Mouse (Mus musculus): ENCODE measurements around the gene Fndc1.
A peak's percentile ranks its signal among the peaks of the same experiment; 100 is the strongest.

Fndc1 gene

DNA sequence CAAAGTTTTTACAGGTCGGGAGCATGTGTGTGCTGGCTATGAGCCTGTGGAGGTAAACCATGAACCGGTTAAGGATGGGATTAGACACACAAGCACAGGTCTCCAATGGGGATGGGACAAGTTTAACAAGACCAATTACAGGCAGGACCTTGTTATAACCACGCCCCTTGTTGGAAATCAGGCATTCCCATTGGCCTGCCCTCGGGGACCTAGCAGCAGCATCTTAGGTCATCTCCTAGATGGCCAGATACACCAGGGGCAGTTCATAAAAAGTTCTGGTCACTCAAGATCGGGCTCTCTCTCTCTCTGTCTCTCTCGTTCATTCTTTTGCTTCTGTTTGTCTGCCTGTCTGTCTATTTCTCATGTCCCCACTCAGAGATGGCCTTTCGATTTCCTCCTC is 6.9 kb downstream of the Fndc1 start:
- DNase-seq (ENCODE audit: low read depth, low spot score) = no peak

DNA sequence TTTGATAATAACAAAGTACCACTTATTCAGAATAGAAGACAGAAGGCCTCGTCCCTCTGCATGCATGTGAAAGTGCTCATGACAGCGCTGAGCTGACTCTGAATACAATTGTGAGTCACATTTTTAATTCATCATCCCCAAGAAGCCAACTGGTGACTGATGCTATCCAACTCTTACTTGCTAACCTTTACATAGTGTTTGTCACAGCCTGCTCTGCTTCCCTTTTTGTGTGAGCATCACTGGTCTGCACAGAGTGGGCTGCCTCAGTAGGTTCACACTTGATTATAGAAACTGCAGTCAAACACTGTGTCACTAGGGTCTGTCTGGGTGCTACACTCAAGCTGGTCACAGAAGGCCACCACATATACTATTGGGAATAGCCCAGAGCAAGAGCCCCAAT is 10.5 kb downstream of the Fndc1 start:
- no peak for DNase-seq (ENCODE audit: low read depth, low spot score)

DNA sequence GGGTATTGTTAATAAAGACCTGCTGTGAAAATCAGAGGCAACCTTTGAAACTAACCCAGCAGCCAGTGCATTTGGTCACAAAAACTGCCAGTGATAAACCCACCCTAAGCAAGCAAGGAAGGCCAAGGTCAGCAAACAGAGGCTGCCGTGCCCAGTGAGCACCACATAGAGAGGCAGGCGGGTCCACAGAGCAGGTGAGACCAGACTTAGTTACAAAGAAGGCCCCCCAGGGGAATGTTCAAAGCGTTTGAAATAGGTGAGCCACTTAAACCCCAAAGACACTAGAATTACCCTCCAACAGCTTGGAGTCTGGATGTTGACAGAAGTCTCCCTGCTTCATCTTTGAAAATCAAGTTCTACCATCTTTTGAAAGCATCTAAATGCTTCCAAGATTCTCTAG is 12.7 kb downstream of the Fndc1 start:
- no peak for DNase-seq (ENCODE audit: low read depth, low spot score)

DNA sequence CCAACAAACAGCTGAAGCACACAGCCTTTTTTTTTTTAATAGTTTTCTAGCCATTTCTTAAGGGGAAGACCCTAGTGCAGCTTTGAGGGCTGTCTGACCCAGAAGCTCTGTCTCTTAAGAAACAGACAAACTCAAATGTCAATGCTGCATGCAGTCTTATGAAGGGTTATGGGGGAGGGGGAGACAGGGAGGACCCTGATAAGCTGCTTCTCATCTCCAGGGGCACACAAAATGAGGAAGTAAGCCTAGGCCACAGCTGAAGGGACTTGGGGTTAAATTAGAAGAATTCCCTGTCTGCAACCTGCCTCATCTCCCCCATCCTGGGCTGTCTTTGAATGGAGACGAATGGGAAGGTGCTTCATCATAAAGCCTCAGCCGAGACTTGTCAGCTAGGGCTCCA is 19.1 kb downstream of the Fndc1 start:
- DNase-seq (ENCODE audit: low read depth, low spot score) = peak; percentile 44

DNA sequence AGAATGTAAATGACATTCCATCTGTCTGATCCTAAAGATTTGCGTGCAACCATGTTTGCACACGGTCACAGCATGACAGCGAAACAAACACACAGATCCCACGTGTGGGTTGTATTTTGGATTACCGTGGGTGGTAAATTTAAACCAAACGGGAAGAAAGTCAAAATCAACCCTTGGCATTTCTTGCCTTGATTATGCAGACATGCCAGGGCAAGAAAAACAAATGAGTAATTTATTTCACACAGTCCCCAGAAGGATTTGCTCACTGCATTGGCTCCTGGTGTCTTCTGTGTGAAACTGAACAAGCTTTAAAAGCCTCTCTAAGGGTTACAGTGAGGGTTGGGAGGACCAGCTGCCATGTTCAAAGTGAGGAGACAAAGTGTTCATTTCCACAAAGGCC is 22.0 kb downstream of the Fndc1 start:
- no peak for DNase-seq (ENCODE audit: low read depth, low spot score)

DNA sequence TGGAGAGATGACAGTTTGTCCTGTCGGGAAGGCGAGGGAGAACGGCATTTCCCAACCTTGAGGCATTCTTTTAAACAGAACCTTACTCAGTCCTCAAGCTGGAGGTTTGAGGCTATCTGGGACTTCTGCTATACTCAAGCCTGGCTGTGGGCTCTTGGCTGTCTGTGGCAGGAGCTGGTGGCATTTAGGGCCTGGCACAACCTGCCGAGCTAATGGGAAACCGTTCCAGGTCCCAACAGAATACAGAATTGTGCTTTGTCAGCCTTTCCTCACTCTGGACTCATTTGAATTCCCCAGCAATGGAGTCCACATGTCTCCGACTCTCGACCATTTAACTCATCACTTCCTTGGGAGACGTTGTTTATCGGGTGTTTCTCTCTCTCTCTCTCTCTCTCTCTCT is 24.6 kb downstream of the Fndc1 start:
- no peak for DNase-seq (ENCODE audit: low read depth, low spot score)

DNA sequence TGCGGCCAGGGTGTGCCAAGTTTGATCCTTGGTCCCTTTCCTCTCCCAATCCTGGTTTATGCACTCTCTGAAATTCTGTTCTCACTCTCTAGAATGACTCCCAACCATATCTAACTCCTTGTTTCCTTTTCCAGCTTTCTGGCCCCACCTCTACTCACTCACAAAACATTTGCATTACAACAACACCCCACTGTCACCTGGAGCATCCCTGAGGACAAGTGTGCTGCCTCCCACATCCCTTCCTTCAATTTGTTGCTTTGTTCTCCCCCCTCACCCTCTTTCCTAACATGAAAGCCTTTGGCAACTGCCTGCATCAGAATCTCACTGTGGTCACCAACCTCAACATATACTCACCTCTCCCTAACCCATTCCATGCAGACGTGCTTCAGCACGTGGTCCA is 27.2 kb downstream of the Fndc1 start:
- no peak for DNase-seq (ENCODE audit: low read depth, low spot score)

DNA sequence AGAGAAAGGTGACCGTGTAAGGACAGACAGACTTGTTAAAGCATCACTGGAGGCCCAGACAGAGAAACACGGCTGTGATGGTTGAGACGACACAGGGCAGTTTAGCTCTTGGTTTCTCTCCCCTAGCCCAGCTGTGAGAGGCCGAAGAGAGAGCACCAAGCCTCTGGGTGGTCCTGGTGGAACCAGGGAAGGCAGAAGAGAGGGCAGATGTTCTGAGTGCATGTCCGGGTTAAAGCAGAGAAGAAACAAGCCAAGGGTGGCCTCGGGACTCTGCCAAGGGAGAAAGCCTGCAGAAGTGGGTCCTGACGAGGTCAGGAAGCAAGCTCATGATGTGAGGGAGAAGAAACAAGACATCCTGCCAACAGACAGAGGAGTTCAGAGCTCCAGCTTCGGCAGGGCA is 31.5 kb downstream of the Fndc1 start:
- no peak for DNase-seq (ENCODE audit: low read depth, low spot score)

DNA sequence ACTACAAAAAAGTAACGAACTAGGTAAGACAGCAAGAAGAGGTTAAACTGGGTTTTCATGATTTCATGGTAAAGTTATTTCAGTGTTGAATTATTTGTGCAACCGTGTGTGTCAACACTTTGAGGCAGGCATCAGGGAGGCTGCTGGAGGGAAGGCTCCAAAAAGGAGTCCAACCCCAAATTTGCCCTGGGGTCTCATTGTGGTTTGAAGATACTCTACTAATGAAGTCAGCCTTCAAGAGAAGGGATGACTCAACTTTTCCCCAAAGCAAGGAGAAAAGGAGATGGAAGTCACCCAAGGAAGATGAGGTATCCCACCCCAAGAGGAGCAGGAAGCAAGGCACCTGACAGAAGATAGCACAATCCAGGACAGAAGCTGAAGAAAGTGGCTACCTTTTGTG is 31.9 kb downstream of the Fndc1 start:
- no peak for DNase-seq (ENCODE audit: low read depth, low spot score)

DNA sequence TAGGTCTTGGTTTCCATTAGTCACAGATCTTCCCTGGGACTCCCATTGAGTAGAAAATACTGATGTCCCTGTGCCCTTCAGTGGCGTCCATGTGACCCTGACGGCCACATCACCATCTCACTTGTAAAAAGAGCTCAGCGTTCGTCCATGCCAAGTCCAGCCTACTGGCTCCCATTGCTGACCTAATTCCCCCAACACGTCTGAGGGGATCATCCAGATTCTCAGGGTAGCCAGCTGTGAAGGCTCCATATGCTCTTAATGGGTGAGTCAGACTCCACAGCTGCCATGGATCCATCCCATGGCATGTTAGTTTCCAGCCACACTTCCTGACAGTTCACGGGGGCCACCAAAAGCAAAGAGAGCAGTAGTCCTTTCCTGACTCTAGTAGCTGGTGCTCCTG is 33.0 kb downstream of the Fndc1 start:
- DNase-seq (ENCODE audit: low read depth, low spot score) = no peak

DNA sequence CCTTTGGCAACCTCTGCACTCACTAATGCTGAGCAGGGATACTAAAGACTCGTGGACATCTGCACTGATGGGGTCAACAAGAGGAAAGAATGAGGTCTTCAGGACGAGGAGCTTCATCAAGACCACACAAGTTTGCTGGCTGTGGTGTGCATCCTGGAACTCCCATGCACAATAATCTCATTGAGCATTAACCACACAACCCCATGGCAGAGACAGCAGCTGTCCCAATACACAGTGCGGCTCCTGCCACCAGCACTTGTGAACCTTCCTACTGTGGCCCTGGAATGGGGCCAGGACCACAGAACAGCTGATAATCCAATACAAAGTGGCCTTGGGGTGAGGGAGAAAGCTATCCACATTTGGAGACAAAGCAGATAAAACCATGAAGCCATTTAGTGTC is 36.6 kb downstream of the Fndc1 start:
- no peak for DNase-seq (ENCODE audit: low read depth, low spot score)

DNA sequence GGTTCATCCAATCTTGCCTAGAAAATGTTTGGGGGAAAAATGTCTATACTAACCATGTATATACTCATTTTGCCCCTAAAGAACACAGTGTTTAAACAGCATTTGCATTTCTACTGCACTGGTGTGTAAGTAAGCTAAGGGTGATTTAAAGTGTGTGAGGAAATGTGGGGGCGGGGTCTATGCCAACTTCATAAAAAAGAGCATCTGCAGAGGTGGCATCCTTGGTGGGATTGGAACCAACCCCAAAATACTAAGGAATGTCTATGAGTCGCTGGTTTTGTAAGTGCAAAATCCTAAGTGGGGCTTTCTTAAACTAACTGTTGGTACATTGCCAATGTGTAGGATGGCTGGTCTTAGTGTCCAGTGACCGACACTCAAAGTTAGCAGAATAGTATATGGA is 53.0 kb downstream of the Fndc1 start:
- no peak for DNase-seq (ENCODE audit: low read depth, low spot score)

DNA sequence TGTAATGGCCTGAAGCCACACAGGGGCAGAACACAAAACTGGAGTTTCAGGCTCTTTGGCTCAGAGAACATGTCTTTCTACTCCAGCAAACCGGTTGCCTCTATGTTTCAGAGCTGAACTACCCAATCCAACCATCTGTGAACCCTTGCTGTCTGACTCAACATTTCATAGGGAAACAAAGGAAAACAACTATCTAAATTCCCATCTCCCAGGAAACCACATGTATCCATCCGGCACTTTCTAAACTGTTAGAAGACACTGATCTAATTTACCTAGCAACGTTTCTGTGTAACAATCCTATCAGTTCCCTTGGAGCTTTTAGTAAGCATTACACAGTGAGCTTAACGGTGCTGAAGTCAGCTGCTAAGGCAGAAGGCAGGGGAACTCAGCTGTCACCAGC is 67.3 kb downstream of the Fndc1 start:
- no peak for DNase-seq (ENCODE audit: low read depth, low spot score)

DNA sequence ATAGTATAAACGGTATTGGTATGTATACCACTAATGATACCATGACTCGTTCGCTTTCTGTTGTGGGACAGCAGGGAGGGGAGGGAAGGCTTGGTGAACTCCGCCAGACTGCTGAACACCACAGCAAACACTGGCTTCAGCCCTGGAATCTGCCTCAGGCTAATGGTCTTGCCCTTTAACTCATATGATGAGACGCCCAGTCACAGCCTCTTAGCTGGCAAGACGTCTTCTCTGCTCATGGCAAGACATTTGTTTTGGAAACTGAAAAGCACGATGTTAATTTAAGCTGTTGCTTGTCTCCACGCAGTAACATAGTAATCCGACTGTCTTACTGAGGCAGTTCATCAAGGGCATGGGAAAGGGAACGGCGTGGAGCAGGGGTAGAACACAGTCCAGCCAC is 72.1 kb downstream of the Fndc1 start:
- DNase-seq (ENCODE audit: low read depth, low spot score) = no peak

DNA sequence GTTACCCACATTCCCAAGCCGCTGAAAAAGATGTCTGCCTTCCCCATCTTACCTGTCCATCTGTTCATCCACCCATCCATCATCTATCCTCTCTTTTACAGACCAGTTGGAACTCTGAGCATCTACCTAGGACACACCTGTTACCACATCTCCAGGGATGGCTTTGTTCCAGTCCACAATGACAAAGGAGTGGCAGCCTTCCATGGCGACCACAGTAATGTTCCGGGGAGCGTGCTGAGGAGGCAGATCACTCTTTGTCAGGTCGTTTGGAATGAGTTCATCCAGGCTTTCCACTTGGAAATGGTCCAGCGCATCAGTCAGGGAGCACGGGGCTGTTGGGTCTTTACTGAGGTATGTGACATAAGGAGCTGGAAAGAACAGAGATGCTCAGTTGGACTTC is 73.7 kb downstream of the Fndc1 start:
- no peak for DNase-seq (ENCODE audit: low read depth, low spot score)

DNA sequence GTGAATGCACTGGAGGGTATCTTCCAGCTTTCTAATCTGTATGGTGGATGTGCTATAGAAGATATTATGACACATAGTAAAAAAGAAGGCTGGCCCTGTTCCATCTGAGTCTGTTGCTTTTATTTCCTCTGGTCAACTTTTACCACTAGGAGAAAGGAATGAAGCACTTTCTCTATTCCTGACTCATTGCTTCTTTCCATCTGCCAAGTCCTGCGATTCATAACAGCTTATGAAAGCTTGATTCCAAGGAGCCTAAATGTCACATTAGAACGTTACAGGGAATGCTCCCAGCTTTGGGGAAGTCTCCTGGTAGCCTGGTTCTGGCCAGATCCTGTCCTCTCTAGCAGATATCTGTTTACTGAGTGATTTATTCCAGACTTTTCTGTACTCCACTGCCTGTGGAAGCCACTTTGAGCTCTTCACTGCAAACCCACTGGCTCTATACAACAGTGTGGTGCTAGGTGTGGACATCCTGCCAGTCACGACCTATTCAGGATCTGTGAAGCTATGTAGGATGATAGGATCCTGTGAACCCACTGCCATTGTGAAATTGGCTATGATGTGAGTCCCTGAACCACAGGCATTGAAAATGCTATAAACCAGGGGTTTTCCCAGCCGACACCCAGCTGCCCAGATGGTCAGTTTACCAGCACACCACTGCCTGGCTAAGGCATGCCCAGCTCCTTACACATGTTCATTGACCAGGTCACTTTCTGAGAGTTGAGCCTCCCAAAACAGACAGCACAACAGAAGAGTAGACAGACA is 77.9 kb downstream of the Fndc1 start:
- DNase-seq (ENCODE audit: low read depth, low spot score) = no peak

DNA sequence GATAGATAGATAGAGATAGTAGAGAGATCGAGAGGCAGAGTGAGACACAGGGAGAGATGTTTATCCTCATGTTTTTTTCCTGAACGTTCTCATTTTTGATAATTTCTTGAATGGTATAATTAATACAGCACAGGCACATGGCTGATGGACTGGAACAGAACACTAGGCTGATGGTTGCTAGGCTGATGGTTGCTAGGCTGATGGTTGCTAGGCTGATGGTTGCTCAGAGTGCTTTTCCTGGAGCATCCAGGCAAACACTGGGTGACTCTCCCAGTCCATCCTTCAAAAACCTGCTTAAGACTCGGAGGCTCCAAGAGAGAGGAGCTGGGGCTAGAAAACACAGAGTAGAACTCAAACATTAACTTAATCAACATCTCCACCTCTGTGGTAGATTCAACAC is 80.3 kb downstream of the Fndc1 start:
- DNase-seq (ENCODE audit: low read depth, low spot score) = no peak

DNA sequence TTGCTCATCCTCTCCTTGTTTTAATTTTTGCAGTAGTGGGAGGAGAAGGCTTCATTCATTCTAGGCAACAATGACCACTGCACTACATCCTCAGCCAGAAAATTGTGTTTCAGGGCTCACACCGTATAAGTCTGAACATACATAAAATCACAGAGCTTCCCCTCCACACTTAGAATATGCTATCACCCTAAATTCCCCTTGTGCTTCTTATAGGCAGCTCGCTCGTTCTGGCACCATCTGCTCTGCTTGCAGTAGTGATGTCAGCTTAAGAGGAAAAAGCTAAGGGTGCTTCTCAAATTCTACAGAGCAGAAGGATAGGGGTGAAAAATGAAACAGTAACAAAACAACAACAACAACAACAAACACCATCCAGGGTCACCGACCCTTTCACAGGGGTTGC is 82.1 kb downstream of the Fndc1 start:
- DNase-seq (ENCODE audit: low read depth, low spot score) = no peak

DNA sequence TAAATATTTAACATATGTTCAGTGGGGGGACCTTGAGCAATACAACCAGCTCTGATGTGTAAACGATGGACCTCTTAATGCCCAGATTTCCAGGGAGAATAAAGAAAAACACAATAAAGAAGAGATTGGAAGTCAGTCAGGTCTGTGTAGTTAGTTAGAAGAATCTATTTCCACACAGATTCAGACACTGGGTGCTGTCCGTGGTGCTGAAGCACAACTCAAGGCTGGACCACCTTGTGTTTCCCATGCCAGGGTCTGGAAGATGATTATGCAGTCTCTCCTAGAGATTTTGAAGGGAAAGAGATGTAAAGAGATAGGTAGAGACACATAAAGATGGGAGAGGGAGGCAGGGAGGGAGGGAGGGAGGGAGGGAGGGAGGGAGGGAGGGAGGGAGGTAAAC is 86.1 kb downstream of the Fndc1 start:
- DNase-seq (ENCODE audit: low read depth, low spot score) = peak; percentile 28

DNA sequence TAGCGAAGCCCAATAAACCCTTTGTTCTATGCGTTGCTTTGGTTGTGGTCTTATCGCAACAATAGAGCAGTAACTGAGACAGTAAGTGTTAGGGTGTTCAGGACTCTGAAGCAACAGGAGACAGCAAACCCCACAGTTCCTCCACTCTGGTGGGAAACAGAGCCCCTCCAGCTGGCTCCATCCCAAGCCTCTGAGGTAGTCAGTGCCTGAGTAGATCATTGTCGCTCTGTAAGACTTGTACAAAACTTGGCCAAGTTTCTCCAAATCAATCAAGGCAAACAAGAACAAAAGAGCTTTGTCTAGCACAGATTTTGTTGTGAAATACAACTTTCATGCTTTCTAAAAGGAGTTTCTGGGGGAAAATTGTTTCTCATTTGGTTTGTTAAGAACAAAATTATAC is 104.1 kb downstream of the Fndc1 start:
- no peak for DNase-seq (ENCODE audit: low read depth, low spot score)

DNA sequence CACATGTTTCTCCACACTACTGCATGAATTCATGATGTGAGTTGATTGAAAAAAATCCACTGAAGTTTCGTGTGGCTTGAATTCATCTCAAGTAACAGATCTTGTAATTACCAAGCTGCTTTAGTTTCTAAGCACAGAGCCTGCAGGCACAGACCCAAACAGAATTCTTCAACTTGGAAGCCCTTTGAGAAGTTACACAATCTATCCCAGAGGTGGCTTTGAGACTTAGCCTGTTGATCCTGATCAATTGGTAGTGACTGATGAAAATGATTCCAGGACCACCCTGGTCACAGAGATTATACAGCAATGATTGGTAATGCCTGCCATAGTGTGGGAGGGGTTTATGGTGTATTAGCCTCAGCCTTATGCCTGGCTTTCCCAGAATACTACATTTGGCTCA is 108.2 kb downstream of the Fndc1 start:
- no peak for DNase-seq (ENCODE audit: low read depth, low spot score)

DNA sequence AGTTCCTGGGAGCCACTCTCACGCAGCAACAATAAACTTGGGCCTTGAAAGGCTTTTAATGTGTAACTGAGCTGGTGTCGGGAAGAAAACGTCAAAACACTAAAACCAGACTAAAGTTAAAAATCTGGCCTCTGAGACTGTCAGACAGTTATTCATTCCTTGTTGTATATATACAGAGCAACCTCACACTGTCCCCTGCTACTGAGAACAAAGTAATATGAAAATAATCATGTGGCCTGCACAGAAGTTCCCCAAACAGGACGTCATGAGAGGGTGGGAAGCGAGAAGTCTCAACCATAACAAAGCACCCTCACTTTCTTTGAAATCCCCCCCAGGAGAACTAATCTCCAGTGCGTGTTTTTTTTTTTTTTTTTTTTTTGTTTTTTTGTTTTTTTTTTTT is 109.2 kb downstream of the Fndc1 start:
- no peak for DNase-seq (ENCODE audit: low read depth, low spot score)

DNA sequence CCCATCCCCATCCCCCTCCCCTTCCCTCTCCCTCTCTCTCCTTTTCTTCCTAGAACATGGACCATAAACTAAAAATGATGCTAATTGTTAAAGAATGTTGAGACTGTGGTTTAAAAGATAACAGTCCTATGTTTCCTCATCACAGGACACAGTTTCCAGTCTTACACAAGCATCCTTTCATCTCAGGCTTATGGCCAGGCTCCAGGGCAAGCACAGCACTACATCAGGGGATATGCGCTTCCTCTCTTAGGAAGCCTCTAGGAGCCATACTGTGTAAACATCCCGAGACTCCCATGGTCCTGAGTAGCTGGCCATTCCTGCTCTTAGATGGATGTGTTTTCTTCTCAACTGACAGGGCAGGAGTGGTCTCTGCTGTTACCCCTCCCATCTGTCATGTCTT is 114.1 kb downstream of the Fndc1 start:
- no peak for DNase-seq (ENCODE audit: low read depth, low spot score)

DNA sequence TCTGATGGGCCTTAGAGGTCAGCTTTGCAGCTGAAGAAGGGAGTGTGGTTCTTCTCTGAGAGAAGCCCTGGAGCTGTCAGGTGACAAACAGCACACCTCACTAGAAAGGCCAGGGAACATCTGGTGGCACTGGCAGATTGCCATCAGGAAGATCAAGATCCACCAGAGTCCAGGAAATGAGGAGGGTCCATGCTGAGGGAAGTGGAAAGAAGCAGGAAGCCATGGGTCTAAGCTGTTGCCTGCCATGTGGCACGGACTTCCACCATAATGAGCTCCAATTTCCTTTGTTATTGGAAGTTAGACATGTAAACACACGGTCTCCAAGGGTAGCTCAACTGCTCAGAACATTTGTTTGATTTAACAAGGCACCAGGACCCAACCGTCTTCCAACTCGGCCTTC is 120.0 kb downstream of the Fndc1 start:
- DNase-seq (ENCODE audit: low read depth, low spot score) = no peak
